Mouse (Mus musculus): ENCODE measurements around the gene Fars2.
"Not testable (repeated sequence)": the region's sequence is repeated elsewhere in the genome, so short reads cannot be mapped to it uniquely, and the experiment has no call there.

Fars2 gene

DNA sequence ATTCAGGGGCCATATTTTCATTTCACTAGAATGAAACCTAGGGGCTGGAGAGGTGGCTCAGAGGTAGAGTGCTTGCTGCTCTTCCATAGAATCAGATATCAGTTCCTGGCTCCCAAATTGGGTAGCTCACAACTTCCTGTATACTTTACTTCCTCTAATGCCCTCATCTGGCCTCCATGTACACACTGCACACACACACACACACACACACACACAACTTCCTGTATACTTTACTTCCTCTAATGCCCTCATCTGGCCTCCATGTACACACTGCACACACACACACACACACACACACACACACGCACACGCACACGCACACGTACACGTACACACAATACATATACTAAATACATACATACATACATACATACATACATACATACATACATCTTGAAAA is 248.5 kb downstream of the Fars2 start:
- not testable (repeated sequence) for DNase-seq (ENCODE audit: inconsistent age in 2 of 2, low spot score in 1 of 2)

DNA sequence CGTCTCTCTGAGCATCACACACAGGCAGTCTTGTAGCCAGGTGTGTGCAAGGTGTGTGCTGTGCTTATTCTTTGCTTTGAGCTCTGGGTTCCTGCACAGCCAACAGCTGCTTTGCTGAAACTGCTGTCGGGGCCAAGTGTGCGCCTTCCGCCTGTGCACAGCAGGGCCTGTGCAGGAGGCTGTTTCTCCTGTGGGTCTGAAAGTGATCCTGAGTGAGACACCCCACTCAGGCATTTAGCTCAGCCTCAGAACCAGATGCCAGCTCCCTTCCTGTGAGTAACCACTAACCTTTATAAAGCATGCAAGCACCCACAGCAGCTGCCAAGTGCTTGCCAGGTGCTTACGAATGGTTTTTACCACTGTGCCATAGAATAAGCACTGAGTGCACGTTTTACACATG is 249.1 kb downstream of the Fars2 start:
- DNase-seq (ENCODE audit: inconsistent age in 2 of 2, low spot score in 1 of 2): no peak

DNA sequence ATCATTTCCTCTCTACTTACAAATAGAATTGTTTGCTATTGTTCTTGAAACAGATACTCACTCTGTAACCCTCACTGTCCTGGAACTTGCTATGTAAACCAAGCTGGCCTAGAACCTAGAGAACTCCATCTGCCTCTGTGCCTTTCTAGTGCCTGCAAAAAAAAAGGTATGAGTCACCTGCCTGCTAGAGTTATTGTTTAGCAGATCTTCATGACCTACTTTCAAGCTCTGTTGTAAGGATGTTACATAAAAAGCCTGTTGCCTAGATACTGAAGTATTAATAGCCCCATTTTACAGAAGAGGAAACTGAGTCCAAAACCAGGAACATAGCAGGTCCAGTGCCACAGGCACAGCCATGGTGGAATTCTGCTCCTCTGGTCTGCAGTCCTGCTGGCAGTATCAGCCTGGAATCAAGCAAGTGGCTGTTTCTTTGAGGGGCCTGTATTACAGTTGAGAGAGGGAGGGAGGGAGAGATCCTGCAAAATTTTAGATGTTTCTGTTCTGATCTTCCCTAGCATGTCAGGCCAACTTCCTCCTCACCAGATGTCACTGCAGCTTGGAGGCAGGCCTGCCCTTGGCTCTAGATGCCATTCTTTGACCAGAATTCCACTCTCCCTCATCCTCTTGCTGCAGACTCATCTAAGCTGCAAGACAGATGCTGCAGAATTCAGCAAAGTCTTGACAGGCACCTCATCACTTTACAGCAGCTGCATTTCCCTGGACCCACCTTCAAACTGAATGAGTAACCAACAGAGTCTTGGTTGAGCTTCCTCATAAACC is 250.7 kb downstream of the Fars2 start:
- DNase-seq (ENCODE audit: inconsistent age in 2 of 2, low spot score in 1 of 2): peak in 1 of 2 experiments; percentile 41

DNA sequence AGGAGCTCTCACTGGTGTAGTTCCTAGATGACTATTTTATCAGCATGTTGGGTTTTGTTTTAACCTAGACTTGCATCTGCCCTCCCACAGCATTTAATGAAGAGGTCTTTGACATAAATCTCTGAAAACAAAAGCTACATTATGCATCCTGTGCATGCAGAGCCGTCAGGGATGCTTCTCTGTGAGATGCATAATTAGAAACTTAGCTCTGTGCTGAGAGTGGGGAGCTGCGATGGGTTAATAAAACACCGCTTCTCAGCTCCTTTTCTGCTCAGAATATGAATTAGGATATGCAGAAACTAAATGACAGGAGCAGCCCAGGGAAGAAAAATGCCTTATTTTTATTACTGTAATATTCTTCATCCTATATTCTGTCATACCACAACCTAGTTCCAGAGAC is 251.6 kb downstream of the Fars2 start:
- DNase-seq (ENCODE audit: inconsistent age in 2 of 2, low spot score in 1 of 2): no peak

DNA sequence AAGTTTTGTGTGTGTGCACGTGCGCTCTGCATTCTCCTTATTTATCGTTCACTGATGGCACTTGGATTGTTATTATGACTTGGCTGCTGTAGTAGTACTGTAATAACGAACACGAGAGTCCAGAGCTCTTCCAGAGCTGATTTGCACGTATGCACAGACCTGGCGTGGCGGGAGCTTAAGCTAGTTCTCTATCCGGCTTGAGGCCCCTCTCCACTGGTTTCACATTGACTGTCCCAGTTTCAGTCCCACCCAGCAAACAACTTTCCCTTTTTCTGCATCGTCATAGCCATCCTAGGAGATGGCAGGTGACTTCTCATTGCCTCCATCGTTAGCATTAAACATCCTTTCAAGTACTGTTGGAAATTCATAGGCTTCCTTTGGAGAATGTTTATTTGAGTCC is 252.2 kb downstream of the Fars2 start:
- no peak for DNase-seq (ENCODE audit: inconsistent age in 2 of 2, low spot score in 1 of 2)

DNA sequence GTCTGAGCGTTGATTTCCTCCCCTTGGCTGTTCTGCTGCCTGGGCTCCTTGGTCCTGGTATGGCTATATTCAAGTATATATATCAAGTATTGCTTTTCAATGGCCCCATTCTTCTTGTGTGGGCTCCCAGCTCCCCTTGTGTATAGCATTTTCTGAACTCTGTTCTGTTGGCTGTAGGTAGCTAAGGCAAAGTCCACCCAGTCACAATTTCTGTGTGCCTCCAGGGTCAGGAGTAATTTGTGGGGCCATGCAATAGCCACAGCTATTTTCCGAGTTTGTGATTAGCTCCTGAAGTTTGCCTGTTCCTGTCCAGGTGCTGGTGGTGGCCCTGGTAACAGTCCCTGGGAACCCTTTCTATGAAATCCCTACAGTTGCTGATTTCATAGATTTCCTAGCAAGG is 266.0 kb downstream of the Fars2 start:
- DNase-seq (ENCODE audit: inconsistent age in 2 of 2, low spot score in 1 of 2): no peak

DNA sequence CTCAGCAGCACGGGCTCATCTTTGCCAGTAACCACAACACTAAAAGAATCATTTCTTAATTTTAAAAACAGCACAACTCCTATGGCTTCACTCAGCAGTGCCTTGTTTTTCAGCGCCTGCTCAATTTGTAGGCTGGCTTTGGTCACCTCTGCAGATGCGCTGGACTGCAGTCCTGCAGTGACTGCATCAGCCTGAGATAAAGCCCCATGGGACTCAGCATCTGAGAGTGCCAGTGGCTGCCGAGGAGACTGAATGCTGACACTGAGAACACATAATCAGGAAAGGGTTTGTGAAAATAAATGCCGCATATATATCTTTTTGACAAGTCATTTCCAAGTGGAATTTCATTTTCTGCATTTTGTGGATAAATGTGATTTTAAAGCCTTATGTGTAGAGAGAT is 268.9 kb downstream of the Fars2 start:
- DNase-seq (ENCODE audit: inconsistent age in 2 of 2, low spot score in 1 of 2): no peak

DNA sequence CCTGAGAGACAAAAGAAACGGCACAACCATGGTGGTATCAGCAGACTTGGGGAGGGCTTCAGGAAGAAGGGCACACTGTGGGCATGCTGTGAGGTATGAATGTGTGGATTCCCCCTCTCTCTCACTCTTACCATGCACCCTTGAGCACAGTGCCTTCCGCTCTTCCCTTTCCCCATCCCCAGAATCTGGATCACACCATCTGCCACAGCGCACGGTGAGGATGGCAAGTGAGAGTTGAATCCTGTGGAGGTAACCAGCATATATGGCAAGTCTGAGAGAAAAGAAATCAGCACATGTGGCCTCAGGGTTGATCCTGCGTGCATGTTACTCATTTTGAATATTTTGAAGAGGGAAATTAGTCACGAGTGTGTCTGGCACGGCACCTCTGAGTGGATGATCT is 274.7 kb downstream of the Fars2 start:
- DNase-seq (ENCODE audit: inconsistent age in 2 of 2, low spot score in 1 of 2): no peak

DNA sequence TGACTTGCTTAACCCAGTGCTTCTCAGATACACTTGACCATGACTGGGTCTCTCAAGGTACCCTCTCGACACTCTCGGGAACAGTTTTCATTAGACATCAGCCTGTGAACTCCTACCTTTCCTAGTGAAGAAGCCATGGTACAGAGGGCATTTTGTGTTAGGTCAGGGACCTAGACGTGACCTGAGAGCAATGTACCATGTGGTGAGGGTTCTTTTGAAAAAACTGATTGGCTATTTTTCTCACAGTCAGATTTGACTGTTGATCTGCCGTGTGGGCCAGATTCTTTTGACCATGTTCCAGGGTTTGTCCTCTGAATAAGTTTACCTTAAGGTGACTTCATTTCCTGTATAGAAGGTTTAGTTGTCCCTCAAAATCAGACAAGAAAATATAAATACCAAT is 275.5 kb downstream of the Fars2 start:
- no peak for DNase-seq (ENCODE audit: inconsistent age in 2 of 2, low spot score in 1 of 2)

DNA sequence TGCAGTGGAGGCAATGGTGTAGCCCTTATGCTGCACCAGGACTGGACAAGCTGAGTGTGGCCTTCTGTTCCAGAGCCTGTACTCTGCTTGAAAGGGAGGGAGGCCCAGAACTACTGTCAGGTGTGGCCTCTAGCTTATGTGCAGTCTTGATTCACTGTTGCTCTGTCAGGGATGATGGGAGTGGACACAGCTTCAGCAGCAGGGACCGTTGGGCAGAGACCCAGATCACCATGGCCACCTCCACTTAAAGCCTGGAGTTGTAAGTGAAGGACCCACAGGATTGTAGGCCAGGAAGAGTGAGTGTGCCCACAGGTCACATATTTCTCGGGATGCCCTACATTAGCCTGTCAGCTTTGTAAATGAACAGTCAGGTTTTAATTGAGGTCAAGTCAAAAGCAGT is 283.8 kb downstream of the Fars2 start:
- no peak for DNase-seq (ENCODE audit: inconsistent age in 2 of 2, low spot score in 1 of 2)

DNA sequence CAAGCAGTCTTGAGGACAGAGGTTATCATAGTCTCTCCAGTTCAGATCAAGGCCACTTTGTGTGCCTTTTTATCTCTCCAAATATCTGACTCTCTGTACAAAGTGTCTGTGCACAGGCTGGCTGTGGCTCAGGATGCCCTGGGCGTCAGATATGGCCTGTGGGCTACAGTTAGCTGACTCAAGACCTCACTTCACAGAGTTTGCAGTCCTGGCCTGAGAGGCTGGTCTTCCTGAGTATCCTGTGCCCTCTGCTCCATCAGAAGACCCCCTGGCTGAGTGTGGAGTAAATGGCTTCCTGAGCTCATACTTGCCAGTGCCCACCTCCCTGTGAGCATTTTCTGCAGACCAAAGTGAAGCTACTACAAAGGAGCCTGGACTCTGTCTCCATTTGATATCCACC is 296.1 kb downstream of the Fars2 start:
- no peak for DNase-seq (ENCODE audit: inconsistent age in 2 of 2, low spot score in 1 of 2)

DNA sequence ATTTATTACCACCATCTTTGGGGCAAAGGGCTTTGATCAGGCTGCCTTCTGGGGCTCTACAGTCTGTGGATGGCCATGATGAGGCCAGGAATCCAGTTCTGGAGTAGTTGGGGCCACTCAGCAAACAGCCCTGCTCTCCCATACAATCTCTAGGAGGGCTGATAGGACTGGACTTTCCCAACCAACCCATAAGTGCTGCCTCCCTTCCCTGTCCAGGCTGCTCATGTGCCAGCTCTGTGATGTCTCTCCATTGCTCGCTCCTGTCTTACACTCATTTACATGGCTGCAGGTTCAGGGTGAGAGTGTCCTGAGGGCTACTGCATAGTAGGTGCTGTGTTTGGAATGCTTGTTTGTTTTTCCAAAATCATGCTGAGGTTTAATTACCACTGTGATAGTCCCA is 298.0 kb downstream of the Fars2 start:
- DNase-seq (ENCODE audit: inconsistent age in 2 of 2, low spot score in 1 of 2): no peak

DNA sequence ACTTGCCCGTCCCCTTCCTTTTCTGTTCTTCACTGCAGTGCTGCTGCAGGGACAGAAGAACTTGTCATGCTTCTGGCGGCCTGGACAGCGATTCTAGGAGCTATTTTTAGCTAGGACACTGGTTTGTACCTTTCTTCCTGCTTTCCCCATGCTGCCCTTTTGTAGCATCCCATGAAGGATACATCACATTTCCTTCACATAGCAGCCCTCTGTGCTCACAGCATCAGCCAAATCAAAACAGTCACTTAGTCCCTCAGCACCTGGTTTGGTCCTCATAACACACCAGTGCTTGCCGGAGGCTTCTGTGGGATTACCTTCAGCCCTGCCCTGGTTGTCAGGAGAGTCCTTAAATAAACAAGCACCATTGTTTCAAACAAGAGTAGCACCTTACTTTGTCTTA is 299.3 kb downstream of the Fars2 start:
- DNase-seq (ENCODE audit: inconsistent age in 2 of 2, low spot score in 1 of 2): no peak

DNA sequence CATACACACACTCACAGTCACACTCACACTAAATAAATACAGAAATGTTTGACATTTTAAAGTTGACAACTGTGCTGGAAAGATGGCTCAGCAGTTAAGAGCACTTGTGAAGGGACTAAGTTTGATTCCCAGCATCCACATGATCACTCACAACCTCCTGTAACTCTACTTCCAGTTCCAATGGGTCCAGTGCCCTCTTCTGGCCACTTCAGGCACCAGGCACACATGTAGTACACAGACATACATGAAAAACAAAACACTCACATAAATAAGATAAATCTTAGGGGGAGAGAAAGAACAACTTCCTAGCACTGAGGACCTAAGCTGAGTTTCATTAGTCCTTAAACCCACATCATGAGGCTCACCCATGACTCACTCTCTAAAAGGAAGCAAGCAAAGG is 302.1 kb downstream of the Fars2 start:
- no peak for DNase-seq (ENCODE audit: inconsistent age in 2 of 2, low spot score in 1 of 2)

DNA sequence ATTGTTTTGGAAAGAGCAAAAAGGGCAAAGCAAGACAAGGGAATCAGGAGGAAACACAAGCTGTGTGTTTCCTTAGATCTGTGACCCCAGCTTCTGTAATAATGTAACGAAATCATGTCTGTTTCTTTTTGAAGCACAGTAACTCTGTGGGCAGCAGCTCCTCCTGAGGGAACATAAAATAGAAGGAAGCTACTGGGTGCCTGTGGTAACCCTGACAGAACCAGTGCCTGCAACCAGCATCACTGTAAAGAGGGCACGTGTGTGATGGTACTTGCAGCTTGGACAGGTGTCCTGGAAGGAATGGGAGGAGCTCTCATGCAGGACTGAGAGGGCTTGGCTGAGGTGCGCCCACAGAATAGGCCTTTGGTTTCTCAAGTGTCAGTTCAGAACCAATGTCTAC is 305.2 kb downstream of the Fars2 start:
- no peak for DNase-seq (ENCODE audit: inconsistent age in 2 of 2, low spot score in 1 of 2)

DNA sequence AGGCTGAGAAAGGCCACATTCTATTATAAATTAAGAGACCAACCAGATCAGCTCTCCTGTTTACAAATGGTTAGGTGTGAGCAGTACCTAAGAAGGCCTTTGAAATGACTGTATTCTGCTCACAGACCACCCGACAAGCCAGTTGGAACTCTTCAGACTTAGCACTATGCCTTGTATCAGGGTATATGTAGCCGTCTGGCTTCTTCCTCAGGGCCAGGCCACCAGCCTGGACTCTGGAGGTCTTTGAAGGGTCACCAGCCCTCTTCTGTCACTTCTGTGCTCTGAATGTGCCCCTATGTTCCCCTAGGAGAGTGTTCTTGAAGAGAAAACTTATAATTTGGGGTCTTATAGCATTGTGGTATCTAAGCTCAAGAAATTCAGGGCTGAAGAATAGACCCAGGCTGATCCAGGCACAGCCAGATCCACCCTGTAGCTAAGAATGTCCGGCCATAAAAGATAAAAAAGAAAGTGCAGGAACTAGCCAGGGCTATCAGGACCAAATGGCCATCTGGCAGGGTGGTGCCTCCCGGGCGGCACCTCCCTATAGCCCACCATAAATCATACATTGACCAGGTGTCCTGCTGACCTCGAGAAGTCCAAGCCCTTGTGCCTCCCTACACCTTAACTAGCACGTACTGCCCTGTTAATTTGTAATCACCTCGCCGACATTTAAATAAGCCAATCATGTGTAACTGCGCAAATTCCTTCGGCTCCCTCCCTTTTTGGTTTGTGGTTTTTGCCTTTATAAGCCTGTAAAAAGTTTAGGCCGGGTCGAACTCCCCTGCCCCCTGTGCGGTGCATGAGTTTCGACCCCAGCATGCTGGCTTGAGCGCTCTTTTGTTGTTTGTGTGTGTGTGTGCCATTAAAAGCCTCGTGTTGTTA is 308.9 kb downstream of the Fars2 start:
- DNase-seq (ENCODE audit: inconsistent age in 2 of 2, low spot score in 1 of 2): not testable (repeated sequence)

DNA sequence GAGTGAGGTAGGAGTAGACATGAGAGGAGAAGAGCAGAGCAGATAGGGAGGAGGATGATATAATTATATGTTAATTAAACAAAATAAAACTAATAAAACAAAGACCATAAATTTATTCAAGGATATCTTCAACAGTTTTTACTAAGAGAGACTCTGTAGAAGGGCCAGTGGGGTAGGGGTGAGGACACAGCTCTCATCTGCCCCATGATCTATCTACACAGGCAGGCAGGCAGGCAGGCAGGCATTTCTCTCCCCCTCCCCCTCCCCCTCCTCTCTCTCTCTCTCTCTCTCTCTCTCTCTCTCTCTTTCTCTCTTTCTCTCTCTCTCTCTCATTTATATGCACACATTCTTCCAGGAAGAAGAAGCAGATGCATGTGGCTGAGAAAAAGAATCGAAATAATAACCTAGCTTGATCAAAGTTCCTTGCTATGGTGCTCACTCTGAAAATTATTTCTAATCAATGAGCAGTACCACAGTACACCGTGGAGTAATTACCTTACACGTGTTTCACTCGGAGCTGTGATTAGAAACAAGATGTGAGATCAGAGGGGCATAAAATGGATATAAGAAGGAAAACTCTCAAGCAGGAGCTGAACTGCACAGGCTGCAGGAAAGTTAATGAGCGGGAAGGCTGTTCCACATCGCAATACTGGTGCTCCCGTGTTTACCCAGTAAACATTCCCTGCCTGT is 312.4 kb downstream of the Fars2 start:
- no peak for DNase-seq (ENCODE audit: inconsistent age in 2 of 2, low spot score in 1 of 2)

DNA sequence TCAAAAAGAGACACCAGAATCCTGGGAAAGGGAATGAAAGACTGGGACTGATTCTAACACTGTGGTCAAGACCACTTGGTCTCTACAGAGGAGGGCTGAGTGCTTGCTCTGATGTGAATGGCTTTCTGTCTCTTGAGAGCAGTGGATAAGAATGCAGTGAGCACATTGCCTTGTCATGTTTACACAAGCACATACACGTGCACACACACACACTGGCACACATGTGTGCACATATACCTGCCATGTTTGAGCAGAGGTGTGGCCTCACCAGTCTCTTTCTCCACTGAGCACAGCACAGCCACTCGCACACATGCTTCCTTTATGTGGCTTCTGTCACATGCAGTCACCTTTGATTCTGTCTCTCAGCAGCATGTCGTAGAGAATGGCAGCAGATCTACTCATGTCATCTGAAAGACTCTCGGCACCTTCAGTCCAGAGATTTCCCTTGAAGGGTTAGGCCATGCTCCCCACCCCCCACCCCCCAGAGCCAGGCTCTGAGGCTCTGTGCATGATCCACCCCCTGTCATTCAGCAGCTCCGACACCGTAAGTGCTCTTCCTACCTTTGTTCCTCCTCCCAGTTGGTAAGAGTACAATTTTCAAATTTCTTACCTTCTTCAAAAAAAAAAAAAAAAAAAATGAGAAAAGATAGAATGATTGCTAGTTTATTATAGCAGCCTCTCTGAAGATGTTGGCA is 313.4 kb downstream of the Fars2 start:
- no peak for DNase-seq (ENCODE audit: inconsistent age in 2 of 2, low spot score in 1 of 2)

DNA sequence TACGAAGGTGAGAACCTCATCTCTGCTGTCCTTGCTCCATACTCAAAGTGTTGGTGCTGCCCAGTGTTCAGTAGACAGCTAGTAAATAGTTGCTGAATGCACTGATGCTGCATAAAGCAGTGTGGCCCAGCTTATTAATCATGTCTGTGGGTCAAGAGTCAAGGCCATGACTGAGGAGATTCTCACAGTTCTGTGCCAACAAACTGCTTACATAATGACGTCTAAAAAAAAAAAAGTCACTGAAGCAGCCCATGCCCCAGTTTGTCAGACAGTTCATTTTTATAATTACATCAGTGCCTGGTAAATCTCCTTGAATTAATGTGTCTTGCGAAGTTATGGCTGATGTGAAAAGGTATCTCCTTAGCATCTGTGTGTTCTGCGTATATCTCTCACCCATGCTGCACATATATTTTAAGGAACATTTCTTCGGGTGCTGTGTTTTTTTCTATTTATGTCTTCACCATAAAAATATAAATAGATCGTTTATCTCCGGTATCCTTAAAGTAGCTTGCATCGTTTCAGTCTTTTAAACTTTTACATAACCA is 314.8 kb downstream of the Fars2 start:
- peak; percentile 30 to 75 for DNase-seq (ENCODE audit: inconsistent age in 2 of 2, low spot score in 1 of 2)

DNA sequence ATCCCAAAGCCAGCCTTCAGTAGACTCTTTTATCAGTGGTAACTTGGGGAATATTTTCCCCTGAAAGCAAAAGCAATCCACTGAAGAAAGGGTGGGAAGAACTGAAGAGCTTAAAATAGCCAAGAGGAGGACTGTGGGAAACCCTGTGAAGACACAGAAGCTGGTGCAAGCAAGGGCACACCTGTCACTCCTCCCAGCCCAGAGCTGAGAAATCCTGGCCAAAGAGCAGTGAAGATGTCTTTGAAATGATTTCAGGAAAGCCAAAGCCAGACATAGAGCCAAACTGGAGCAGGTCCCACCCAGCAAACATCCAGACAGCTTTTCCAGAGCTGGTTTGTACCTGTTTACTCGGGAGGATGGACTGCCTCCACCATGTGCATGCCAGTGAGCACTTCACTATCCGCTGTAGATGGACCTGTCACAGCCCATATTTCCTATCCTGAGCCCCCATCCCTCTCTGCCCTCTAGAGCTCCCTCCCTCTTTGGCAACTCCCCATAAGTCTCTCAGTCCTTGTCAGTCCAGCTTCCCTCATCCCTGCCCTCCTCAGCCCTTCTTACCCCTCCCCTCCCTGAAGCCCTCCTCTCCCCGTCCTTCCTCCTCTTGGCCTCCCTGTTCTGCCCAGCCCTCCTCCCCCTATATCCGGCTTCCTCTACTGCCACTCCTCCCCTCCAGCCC is 327.7 kb downstream of the Fars2 start:
- no peak for DNase-seq (ENCODE audit: inconsistent age in 2 of 2, low spot score in 1 of 2)

All from adrenal gland, adult (tissue).